Mouse (Mus musculus) limb, embryonic 13.5 days (tissue): ENCODE results near the gene Nkx3-2. TPM values are rescaled to one million over a fixed set of nuclear protein-coding genes. Genes with fewer than 3 reads are reported as not detected.

Experiments used
- ATAC-seq: fragments of 200-750 bp; cut with Nextera tagmentation; 2 replicates; pipeline ENCODE4 v1.8.0; 2017; ENCODE audit warnings: low read depth, moderate number of reproducible peaks, moderate TSS enrichment; ENCODE audit not compliant: low FRiP score
- H3K27ac ChIP-seq: fragments of 300-500 bp; sonication (generic); 2 replicates; pipeline ENCODE4 v1.5.1; 2015; ENCODE audit warnings: inconsistent platforms, mild to moderate bottlenecking, moderate library complexity
- H3K27me3 ChIP-seq: fragments of 300-500 bp; sonication (generic); 2 replicates; pipeline ENCODE4 v1.6.1; 2015; ENCODE audit warnings: mild to moderate bottlenecking, inconsistent platforms
- H3K36me3 ChIP-seq: fragments of 300-500 bp; sonication (generic); 2 replicates; pipeline ENCODE4 v1.6.1; 2015; ENCODE audit warnings: inconsistent platforms, mild to moderate bottlenecking, moderate library complexity
- H3K4me1 ChIP-seq: fragments of 300-500 bp; sonication (generic); 2 replicates; pipeline ENCODE4 v1.6.1; 2015; ENCODE audit warnings: inconsistent platforms
- H3K4me2 ChIP-seq: fragments of 300-500 bp; sonication (generic); replicated peaks from 2 replicates; pipeline ENCODE4 v1.6.1; 2015; ENCODE audit warnings: inconsistent platforms, mild to moderate bottlenecking, moderate library complexity
- H3K4me3 ChIP-seq: fragments of 300-500 bp; sonication (generic); 2 replicates; pipeline ENCODE4 v1.5.1; 2015; ENCODE audit warnings: moderate library complexity, mild to moderate bottlenecking, inconsistent platforms
- H3K9ac ChIP-seq: fragments of 300-500 bp; sonication (generic); 2 replicates; pipeline ENCODE4 v1.6.1; 2015; ENCODE audit warnings: mild to moderate bottlenecking, inconsistent platforms
- H3K9me3 ChIP-seq: fragments of 300-500 bp; sonication (generic); 2 replicates; pipeline ENCODE4 v1.6.1; 2016; ENCODE audit warnings: inconsistent platforms
- WGBS: fragments of 180-500 bp; shearing (Covaris S2); methylation state at CpG from one replicate; pipeline ENCODE4 v1.1.7; 2015; 5-methylcytosine and 5-hydroxymethylcytosine counted together
- polyA plus RNA-seq: library from polyadenylated mRNA; unstranded; fragments of >200 nt; fragmentation: Nextera tagmentation; extraction: Ambion mirVana; gene quantifications from 2 replicates; pipeline ENCODE4 v1.2.1, GENCODE M21; 2015

Gene Nkx3-2
- 5.2 and 5.7 TPM in 2 replicates for polyA plus RNA-seq

DNA sequence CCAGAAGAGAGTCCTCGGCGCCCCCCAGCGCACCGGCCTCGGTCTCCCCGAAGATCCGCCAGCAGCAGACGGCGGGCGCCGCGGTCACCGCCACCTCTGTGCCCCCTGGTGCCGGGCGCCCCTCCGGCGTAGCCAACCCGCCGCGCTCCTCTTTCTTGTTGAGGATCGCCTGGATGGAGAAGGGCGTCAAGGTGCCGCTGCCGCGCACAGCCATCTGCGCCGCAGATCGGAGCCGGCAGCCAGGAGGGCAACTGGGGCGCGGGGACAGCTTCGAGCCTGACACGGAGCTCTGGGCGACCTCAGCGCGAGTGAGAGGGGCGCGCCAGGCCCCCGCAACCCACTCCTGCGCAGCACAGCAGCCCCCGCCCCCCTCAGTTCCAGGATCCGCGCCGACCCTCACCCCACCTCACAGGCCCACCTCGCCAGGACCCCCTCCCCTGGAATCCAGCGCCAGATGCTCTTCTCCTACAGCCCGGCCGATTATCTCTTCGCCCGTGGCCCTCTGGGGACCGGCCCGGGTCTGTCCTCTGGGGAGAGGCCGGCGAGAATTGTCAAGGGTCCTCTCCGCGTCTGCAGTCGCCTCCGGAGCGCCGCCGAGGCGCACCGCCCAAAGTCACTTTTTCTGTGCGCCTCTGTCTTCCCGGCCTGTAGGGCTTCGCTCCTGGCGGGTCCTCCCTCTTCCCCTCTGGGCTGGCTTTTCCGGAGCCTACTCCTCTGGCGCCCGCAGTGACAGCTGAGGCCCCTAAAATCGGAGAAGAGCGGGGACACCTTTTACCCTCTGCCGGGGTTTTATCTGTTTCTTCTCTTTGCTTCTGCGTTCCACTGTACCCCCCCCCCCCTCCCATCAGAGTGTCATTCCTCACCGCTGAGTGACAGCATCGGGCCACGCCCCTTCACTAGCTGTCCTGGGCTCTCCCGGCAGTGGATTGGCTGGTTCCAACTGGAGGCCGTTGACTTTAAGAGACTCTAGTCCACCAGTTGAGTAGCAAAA lies at the start of gene Nkx3-2:
Gene Nkx3-2 (minus strand): TSS at position 771 of the 991 bp plus-strand sequence.
- Histone ChIP-seq H3K9ac (peak within 1 kb of the TSS; percentile 80), H3K4me3 (peak within 1 kb of the TSS; percentile 56), H3K4me1 (peaks cover 38% of the 10 kb centered on the region), H3K27me3 (peaks cover 88% of the 10 kb centered on the region), H3K4me2 (peak within 1 kb of the TSS; percentile 75), H3K36me3 (0 out of 2 replicates have a peak, but pooled peaks cover 3% of the 10 kb centered on the region), H3K9me3 (no peaks in the 10 kb centered on the region), H3K27ac (peak within 1 kb of the TSS; percentile 73; the same call in 1 of the 2 replicates)
- under 1% methylated on average over 79 of the region's 79 CpGs for WGBS
- peak; percentile 77 for ATAC-seq

DNA sequence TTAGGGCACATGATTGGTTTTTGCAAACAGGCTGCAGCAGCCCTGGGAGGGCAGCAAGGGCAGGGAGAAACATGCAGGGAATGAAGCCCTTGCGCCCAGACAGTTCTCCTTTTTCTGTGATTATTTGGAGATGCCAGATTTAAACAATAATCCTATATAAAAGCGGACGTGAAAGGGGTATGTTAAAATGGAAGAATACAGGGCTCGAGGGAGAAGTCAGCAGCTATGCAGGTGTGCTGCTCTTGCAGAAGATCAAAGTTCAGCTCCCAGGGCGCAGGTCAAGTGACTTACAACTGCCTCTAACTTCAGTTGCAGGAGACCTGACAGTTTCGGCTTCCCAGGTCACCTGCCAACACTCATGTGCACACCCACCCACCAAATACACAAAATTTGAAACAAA lies 48.2 kb upstream of the Nkx3-2 start:
- Histone ChIP-seq H3K4me3 (no peak overlapping the region), H3K36me3 (peaks cover 79% of the 10 kb centered on the region), H3K27ac (no peak overlapping the region), H3K9me3 (no peaks in the 10 kb centered on the region), H3K9ac (no peak overlapping the region), H3K27me3 (no peaks in the 10 kb centered on the region), H3K4me2 (no peak overlapping the region), H3K4me1 (0 out of 2 replicates have a peak, but pooled peaks cover 4% of the 10 kb centered on the region)
- no peak for ATAC-seq
- WGBS: 56% methylated on average over 6 of the region's 6 CpGs

DNA sequence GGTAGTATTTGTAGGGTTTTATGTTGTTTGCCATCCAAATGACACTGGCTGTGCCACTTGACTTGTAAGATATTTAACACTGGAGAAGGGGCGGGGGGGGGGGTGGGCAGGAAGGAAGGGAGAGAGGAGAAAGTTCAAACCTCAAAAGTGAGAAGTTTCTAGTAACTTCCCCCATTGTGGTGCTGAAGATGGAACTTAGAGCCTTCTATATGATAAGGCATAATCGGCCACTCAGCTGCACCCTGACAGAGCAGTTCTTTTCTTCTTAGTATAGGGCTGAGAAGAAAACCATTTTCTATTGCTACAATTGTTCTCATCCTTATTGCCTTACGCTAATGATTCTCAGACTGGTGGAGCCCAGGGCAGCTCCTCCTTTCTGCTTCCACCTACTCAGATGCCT lies 47.0 kb upstream of the Nkx3-2 start:
- 87% methylated on average over 3 of the region's 3 CpGs for WGBS
- H3K9me3 ChIP-seq: no peaks in the 10 kb centered on the region
- H3K36me3 ChIP-seq: peaks cover 79% of the 10 kb centered on the region

DNA sequence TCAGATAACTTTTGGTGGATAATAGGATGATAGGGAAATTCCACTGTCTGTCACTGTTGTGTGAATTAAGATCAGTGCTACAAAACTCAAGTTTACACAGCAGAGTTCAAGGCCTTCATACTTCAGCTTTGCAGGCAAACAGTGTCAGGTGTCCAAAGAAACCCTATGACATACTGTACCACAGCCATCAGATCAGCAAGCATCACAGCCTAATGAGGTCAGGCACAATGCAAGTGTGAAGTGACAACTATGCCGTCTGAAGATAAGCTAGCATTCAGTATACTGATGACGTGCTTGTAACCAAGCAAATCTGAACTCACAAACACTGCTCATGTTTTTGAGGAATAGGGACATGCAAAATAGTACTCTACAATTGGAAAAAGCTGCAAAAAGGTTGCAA lies 43.1 kb upstream of the Nkx3-2 start:
- no peak overlapping the region for H3K9ac ChIP-seq
- H3K27me3 ChIP-seq: no peaks in the 10 kb centered on the region
- H3K36me3 ChIP-seq: peaks cover 70% of the 10 kb centered on the region
- WGBS: 90% methylated on average over 2 of the region's 2 CpGs
- no peak overlapping the region for H3K4me2 ChIP-seq
- H3K4me3 ChIP-seq: no peak overlapping the region
- H3K9me3 ChIP-seq: no peaks in the 10 kb centered on the region
- ATAC-seq: no peak
- no peak overlapping the region for H3K27ac ChIP-seq
- H3K4me1 ChIP-seq: 0 out of 2 replicates have a peak, but pooled peaks cover 2% of the 10 kb centered on the region

More for the DNA sequence above, 47.0 kb upstream of the Nkx3-2 start:
- Histone ChIP-seq H3K4me1 (0 out of 2 replicates have a peak, but pooled peaks cover 4% of the 10 kb centered on the region), H3K4me3 (no peak overlapping the region), H3K27ac (no peak overlapping the region), H3K9ac (no peak overlapping the region), H3K27me3 (no peaks in the 10 kb centered on the region), H3K4me2 (no peak overlapping the region)
- no peak for ATAC-seq

DNA sequence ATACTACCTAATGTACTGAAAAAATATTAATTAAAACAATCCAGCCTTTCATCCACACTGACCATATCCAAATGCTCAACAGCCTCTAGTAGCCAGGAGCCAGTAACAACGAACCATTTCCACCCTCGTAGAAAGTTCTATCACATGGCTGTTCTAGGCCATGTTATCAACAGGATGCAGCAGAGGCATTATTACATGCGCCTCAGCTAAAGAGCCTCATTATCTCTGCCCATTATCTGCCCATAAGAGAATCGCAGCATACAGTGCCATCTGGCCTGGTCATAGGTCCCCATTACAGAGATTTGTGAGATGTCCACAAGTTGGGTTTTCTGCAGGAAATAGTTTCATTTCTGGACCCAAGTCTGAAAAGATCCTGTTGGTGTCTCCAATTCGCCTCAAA lies 41.9 kb upstream of the Nkx3-2 start:
- Histone ChIP-seq H3K36me3 (peaks cover 60% of the 10 kb centered on the region), H3K27ac (no peak overlapping the region), H3K4me2 (no peak overlapping the region), H3K9me3 (no peaks in the 10 kb centered on the region), H3K4me1 (no peaks in the 10 kb centered on the region), H3K9ac (no peak overlapping the region), H3K27me3 (no peaks in the 10 kb centered on the region), H3K4me3 (no peak overlapping the region)
- WGBS: 93% methylated on average over 5 of the region's 5 CpGs
- no peak for ATAC-seq

DNA sequence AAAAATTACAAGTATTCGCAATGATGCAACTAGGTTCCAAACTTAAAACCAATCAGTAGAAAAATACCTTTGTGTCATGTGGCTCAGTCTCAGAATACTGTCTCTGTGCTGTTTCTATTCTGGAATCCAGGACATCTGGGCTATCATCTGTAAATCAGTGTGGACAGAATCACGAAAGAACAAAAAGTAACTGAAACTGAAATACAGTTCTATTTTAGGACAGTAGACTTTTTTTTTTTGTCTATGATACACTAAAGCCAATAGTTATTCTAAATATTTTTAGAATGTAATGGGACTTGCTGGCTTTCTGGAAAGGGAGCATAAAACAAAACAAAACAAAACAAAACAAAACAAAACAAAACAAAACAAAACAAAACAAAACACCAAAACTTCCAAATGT lies 40.8 kb upstream of the Nkx3-2 start:
- Histone ChIP-seq H3K27ac (no peak overlapping the region), H3K36me3 (peaks cover 62% of the 10 kb centered on the region), H3K9me3 (no peaks in the 10 kb centered on the region), H3K4me2 (no peak overlapping the region), H3K4me1 (no peaks in the 10 kb centered on the region), H3K4me3 (no peak overlapping the region), H3K9ac (no peak overlapping the region), H3K27me3 (no peaks in the 10 kb centered on the region)
- 92% methylated on average over 2 of the region's 2 CpGs for WGBS
- ATAC-seq: no peak

DNA sequence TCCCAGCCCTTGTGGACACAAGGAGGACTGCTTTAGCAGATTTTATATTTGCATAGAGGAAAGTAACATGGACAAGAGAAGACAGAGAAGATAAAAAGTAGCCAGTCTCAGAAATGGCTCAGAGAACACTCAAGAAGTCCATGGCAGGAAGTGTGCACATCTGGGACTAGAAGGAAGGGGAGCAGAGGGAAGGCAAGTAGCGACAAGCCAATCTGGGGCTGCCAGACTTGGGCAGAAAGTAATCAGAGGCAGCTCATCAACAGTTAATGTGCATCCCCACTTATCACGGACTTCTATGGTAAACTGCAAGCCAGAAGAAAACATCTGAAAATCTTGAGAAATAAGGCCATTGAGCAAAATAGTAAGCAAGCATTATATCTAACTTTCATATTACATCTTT lies 40.3 kb upstream of the Nkx3-2 start:
- H3K36me3 ChIP-seq: peaks cover 61% of the 10 kb centered on the region
- no peak overlapping the region for H3K4me3 ChIP-seq
- no peak for ATAC-seq
- H3K9ac ChIP-seq: no peak overlapping the region
- H3K27me3 ChIP-seq: no peaks in the 10 kb centered on the region
- no peaks in the 10 kb centered on the region for H3K4me1 ChIP-seq
- no peak overlapping the region for H3K4me2 ChIP-seq
- WGBS: 86% methylated on average over 2 of the region's 2 CpGs
- no peaks in the 10 kb centered on the region for H3K9me3 ChIP-seq
- H3K27ac ChIP-seq: no peak overlapping the region

DNA sequence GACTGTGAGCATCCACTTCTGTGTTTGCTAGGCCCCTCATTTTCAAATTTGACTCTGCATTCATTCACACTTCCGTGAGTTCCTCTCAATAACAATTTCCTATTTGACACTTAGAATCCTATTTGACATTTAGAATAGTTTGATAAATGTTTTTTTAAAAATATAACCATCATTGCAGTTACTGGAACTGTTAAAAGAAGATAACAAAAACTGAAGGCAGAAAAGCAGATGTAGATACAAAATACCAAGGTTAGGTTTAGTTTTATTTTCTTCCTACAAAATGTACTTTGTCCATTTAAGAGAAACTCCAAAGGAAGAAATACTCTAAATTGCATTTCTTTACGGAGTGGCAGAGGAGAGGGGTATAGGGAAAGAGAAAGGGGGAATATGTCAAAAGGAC lies 37.3 kb upstream of the Nkx3-2 start:
- Histone ChIP-seq H3K4me2 (no peak overlapping the region), H3K4me3 (no peak overlapping the region), H3K36me3 (peaks cover 62% of the 10 kb centered on the region), H3K27me3 (no peaks in the 10 kb centered on the region), H3K9ac (no peak overlapping the region), H3K9me3 (no peaks in the 10 kb centered on the region), H3K4me1 (no peaks in the 10 kb centered on the region), H3K27ac (no peak overlapping the region)
- no peak for ATAC-seq
- 98% methylated on average over 2 of the region's 2 CpGs for WGBS

DNA sequence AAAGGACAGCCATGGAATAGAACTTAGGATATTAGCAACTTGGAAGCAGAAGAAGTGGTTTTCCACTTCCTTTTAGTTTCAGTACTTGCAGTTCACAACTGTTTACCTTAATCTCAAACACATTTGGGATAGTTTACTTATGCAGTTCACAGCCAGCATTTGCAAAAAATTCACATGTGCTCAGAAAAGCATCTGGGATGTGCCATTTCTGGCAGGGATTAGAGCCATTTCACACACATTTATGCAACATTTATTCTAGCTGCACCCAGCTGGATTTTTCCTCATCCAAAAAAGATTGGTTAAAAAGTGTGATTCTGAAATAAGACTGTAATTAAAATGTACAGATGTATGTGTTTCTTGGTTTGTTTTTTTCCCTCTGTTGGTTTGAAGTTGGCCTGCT lies 30.1 kb upstream of the Nkx3-2 start:
- Histone ChIP-seq H3K36me3 (peaks cover 75% of the 10 kb centered on the region), H3K4me1 (no peaks in the 10 kb centered on the region), H3K9ac (no peak overlapping the region), H3K27ac (no peak overlapping the region), H3K4me3 (no peak overlapping the region), H3K9me3 (no peaks in the 10 kb centered on the region), H3K27me3 (no peaks in the 10 kb centered on the region), H3K4me2 (no peak overlapping the region)
- no peak for ATAC-seq

DNA sequence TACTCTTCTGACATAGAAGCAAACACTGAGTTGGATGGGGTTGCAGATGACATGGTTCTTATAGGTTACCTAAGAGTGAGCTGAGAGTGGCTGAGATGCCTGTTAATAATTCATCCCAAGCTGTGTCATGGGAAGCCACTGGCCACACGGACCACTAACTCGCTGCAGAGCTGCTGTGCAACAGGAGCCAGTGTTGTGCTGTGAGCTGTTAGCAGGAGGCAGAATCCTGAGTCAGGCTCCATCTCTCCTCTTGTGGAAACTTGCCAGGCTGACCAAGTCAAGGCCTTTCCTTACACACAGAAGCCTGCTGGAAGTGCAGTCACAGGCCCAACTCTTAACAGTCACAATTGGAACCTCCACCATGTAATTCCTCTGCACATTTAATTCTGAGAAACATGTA lies 26.2 kb upstream of the Nkx3-2 start:
- H3K4me1 ChIP-seq: no peaks in the 10 kb centered on the region
- H3K36me3 ChIP-seq: peaks cover 82% of the 10 kb centered on the region
- 91% methylated on average over 2 of the region's 2 CpGs for WGBS
- no peaks in the 10 kb centered on the region for H3K27me3 ChIP-seq
- H3K4me2 ChIP-seq: no peak overlapping the region
- H3K4me3 ChIP-seq: no peak overlapping the region
- no peaks in the 10 kb centered on the region for H3K9me3 ChIP-seq
- H3K9ac ChIP-seq: no peak overlapping the region
- no peak overlapping the region for H3K27ac ChIP-seq
- ATAC-seq: no peak

DNA sequence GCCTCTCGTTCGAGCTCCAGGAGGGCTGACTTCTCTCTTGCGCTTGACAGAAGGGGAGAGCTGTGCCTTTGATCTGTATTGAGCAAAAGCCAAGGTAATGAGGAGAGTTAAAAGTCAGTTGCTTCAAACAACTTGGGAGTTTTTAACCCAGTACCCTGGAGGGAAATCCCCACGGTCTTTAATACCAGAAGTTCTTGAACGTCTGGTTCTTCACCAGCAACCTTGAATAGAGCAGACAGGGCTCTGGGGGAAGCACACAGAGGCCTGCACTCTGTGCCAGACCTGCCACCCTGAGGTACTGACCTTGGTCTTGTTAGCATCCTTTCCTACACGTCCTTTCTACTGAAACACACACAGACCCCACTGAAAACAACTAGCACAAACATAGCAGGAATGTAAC lies 24.6 kb upstream of the Nkx3-2 start:
- H3K36me3 ChIP-seq: peaks cover 84% of the 10 kb centered on the region
- no peaks in the 10 kb centered on the region for H3K4me1 ChIP-seq
- H3K27me3 ChIP-seq: no peaks in the 10 kb centered on the region
- no peak overlapping the region for H3K9ac ChIP-seq
- no peaks in the 10 kb centered on the region for H3K9me3 ChIP-seq
- no peak overlapping the region for H3K27ac ChIP-seq
- no peak overlapping the region for H3K4me2 ChIP-seq
- H3K4me3 ChIP-seq: no peak overlapping the region
- ATAC-seq: no peak
- 60% methylated on average over 6 of the region's 6 CpGs for WGBS

DNA sequence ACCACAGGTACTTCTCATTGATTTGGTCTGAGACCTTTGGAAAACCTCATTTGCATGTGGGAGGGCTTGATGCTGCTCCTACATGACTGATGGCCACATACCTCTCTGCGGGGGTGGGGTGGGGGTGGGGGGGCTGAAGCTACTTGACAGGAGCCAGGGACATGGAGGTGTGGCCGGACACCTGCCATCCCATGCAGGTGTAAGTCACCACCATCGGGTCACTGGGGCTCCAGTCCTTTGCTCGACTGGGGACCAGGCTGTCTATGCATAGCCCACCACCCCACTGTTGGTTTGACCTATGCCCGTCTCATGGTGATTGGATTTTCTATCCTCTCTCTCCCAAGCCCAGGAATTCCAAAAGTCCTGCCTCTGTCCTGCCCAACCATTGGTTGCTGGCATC lies 17.6 kb upstream of the Nkx3-2 start:
- Histone ChIP-seq H3K9ac (no peak overlapping the region), H3K27ac (no peak overlapping the region), H3K4me1 (no peaks in the 10 kb centered on the region), H3K9me3 (no peaks in the 10 kb centered on the region), H3K4me3 (no peak overlapping the region), H3K27me3 (no peaks in the 10 kb centered on the region), H3K36me3 (peaks cover 26% of the 10 kb centered on the region), H3K4me2 (no peak overlapping the region)
- WGBS: 88% methylated on average over 5 of the region's 5 CpGs
- no peak for ATAC-seq
